Mouse (Mus musculus): ENCODE data around the gene H2-DMb2. TPM values are rescaled to one million over a fixed set of nuclear protein-coding genes. Genes with fewer than 3 reads are reported as not detected.

H2-DMb2 gene
- polyA plus RNA-seq, 1 experiment = 0.27 TPM

DNA sequence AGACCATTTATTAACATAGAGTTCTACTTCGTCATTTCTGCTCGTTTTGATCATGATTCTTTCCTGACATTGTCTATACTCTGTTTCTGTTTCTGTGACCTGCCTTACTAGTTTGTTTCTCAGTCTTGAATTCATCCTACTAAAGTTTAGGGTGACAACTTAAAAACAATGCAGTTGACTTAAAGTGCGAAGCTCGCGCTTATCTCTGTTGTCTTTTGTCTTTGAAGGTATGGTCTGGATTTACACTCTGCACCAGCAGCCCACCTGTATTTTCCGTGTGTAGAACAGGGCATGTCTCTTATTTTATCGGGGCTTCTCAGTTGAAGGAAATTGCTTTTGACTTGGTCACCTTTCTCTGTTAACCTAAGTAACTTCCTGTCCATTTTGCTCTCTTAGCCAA is 20.0 kb upstream of the H2-DMb2 start:
- Histone ChIP-seq H3K27me3 (ENCODE audit: control insufficient read depth, insufficient read depth, low read length) (no peaks in the 10 kb centered on the region), H3K27ac (ENCODE audit: control insufficient read depth, insufficient read depth, low read depth, low read length) (peak overlapping the region; percentile 80), H3K4me1 (ENCODE audit: control insufficient read depth, insufficient read depth, low read length) (peaks cover 25% of the 10 kb centered on the region), H3K4me3 (ENCODE audit: control insufficient read depth, low read depth, low read length) (peak overlapping the region; percentile 90; the same call in 1 of the 2 replicates), H3K36me3 (ENCODE audit: control insufficient read depth, insufficient read depth, low read length) (peaks cover 2% of the 10 kb centered on the region)
- TF ChIP-seq POLR2A (IDR thresholded peaks at IDR 0.05; ENCODE audit: control insufficient read depth, low read depth, low read length) = no peak
- no peak for TF ChIP-seq CTCF (IDR thresholded peaks at IDR 0.05; ENCODE audit: control insufficient read depth, insufficient read depth, insufficient replicate concordance, low read depth, low read length)

- Histone ChIP-seq H3K36me3 (ENCODE audit: control insufficient read depth, insufficient read depth, low read length) (no peaks in the 10 kb centered on the region), H3K4me3 (ENCODE audit: control insufficient read depth, low read depth, low read length) (peak overlapping the region; percentile 61), H3K27ac (ENCODE audit: control insufficient read depth, insufficient read depth, low read depth, low read length) (peak overlapping the region; percentile 55), H3K4me1 (ENCODE audit: control insufficient read depth, insufficient read depth, low read length) (peaks cover 27% of the 10 kb centered on the region), H3K27me3 (ENCODE audit: control insufficient read depth, insufficient read depth, low read length) (no peaks in the 10 kb centered on the region)
- TF ChIP-seq CTCF (IDR thresholded peaks at IDR 0.05; ENCODE audit: control insufficient read depth, insufficient read depth, insufficient replicate concordance, low read depth, low read length) = no peak
- no peak for TF ChIP-seq POLR2A (IDR thresholded peaks at IDR 0.05; ENCODE audit: control insufficient read depth, low read depth, low read length)
Observed at GRCm38 (mm10) chr17:34123518-34123917, 19.6 kb upstream of the H2-DMb2 start.

- H3K4me1 ChIP-seq (ENCODE audit: control insufficient read depth, insufficient read depth, low read length) = peaks cover 25% of the 10 kb centered on the region
- TF ChIP-seq POLR2A (IDR thresholded peaks at IDR 0.05; ENCODE audit: control insufficient read depth, low read depth, low read length) (no peak), CTCF (IDR thresholded peaks at IDR 0.05; ENCODE audit: control insufficient read depth, insufficient read depth, insufficient replicate concordance, low read depth, low read length) (no peak)
- H3K27ac ChIP-seq (ENCODE audit: control insufficient read depth, insufficient read depth, low read depth, low read length) = no peak overlapping the region
- H3K36me3 ChIP-seq (ENCODE audit: control insufficient read depth, insufficient read depth, low read length) = no peaks in the 10 kb centered on the region
- no peaks in the 10 kb centered on the region for H3K27me3 ChIP-seq (ENCODE audit: control insufficient read depth, insufficient read depth, low read length)
- no peak overlapping the region for H3K4me3 ChIP-seq (ENCODE audit: control insufficient read depth, low read depth, low read length)
Observed at GRCm38 (mm10) chr17:34124649-34125048, 18.5 kb upstream of the H2-DMb2 start.

- Histone ChIP-seq H3K27ac (ENCODE audit: control insufficient read depth, insufficient read depth, low read depth, low read length) (no peak overlapping the region), H3K4me1 (ENCODE audit: control insufficient read depth, insufficient read depth, low read length) (peaks cover 19% of the 10 kb centered on the region), H3K4me3 (ENCODE audit: control insufficient read depth, low read depth, low read length) (no peak overlapping the region), H3K27me3 (ENCODE audit: control insufficient read depth, insufficient read depth, low read length) (no peaks in the 10 kb centered on the region), H3K36me3 (ENCODE audit: control insufficient read depth, insufficient read depth, low read length) (no peaks in the 10 kb centered on the region)
- no peak for TF ChIP-seq POLR2A (IDR thresholded peaks at IDR 0.05; ENCODE audit: control insufficient read depth, low read depth, low read length)
Observed at GRCm38 (mm10) chr17:34126826-34127420, 16.2 kb upstream of the H2-DMb2 start.

- no peaks in the 10 kb centered on the region for H3K36me3 ChIP-seq (ENCODE audit: control insufficient read depth, insufficient read depth, low read length)
- H3K27ac ChIP-seq (ENCODE audit: control insufficient read depth, insufficient read depth, low read depth, low read length) = no peak overlapping the region
- TF ChIP-seq POLR2A (IDR thresholded peaks at IDR 0.05; ENCODE audit: control insufficient read depth, low read depth, low read length) (no peak), CTCF (IDR thresholded peaks at IDR 0.05; ENCODE audit: control insufficient read depth, insufficient read depth, insufficient replicate concordance, low read depth, low read length) (no peak)
- H3K4me3 ChIP-seq (ENCODE audit: control insufficient read depth, low read depth, low read length) = no peak overlapping the region
- H3K27me3 ChIP-seq (ENCODE audit: control insufficient read depth, insufficient read depth, low read length) = no peaks in the 10 kb centered on the region
- H3K4me1 ChIP-seq (ENCODE audit: control insufficient read depth, insufficient read depth, low read length) = peaks cover 18% of the 10 kb centered on the region
Observed at GRCm38 (mm10) chr17:34127475-34127874, 15.6 kb upstream of the H2-DMb2 start.

GRCm38 (mm10) chr17:34128264-34128937 is 14.7 kb upstream of the H2-DMb2 start:
- TF ChIP-seq CTCF (IDR thresholded peaks at IDR 0.05; ENCODE audit: control insufficient read depth, insufficient read depth, insufficient replicate concordance, low read depth, low read length) (no peak), POLR2A (IDR thresholded peaks at IDR 0.05; ENCODE audit: control insufficient read depth, low read depth, low read length) (no peak; the same call in 1 of the 2 replicates)
- Histone ChIP-seq H3K36me3 (ENCODE audit: control insufficient read depth, insufficient read depth, low read length) (no peaks in the 10 kb centered on the region), H3K4me1 (ENCODE audit: control insufficient read depth, insufficient read depth, low read length) (peaks cover 18% of the 10 kb centered on the region), H3K4me3 (ENCODE audit: control insufficient read depth, low read depth, low read length) (no peak overlapping the region), H3K27me3 (ENCODE audit: control insufficient read depth, insufficient read depth, low read length) (no peaks in the 10 kb centered on the region), H3K27ac (ENCODE audit: control insufficient read depth, insufficient read depth, low read depth, low read length) (no peak overlapping the region)

GRCm38 (mm10) chr17:34128944-34129791 is 13.9 kb upstream of the H2-DMb2 start:
- H3K27ac ChIP-seq (ENCODE audit: control insufficient read depth, insufficient read depth, low read depth, low read length) = no peak overlapping the region
- no peaks in the 10 kb centered on the region for H3K27me3 ChIP-seq (ENCODE audit: control insufficient read depth, insufficient read depth, low read length)
- no peaks in the 10 kb centered on the region for H3K36me3 ChIP-seq (ENCODE audit: control insufficient read depth, insufficient read depth, low read length)
- peaks cover 16% of the 10 kb centered on the region for H3K4me1 ChIP-seq (ENCODE audit: control insufficient read depth, insufficient read depth, low read length)
- H3K4me3 ChIP-seq (ENCODE audit: control insufficient read depth, low read depth, low read length) = no peak overlapping the region
- no peak for TF ChIP-seq CTCF (IDR thresholded peaks at IDR 0.05; ENCODE audit: control insufficient read depth, insufficient read depth, insufficient replicate concordance, low read depth, low read length)
